Mouse (Mus musculus) CH12.LX (cell line): ENCODE results near the gene Dcakd. TPM values are rescaled to one million over a fixed set of nuclear protein-coding genes. Genes with fewer than 3 reads are reported as not detected.

Experiments
- DNase-seq: peaks from one replicate; pipeline ENCODE4 v3.0.0-alpha.2; 2013; ENCODE audit errors: extremely low read depth
- H3K27ac ChIP-seq: 2 replicates; pipeline ENCODE4 v1.5.1; 2012; ENCODE audit warnings: low read depth, mild to moderate bottlenecking, control low read depth, moderate library complexity; ENCODE audit not compliant: insufficient read depth
- H3K27me3 ChIP-seq: replicated peaks from 2 replicates; pipeline ENCODE3; 2012; ENCODE audit warnings: inconsistent platforms
- H3K36me3 ChIP-seq, 2 experiments: replicated peaks in 1 of 2; 2 replicates each; pipeline versions ENCODE3 to v1.6.1; 2012; ENCODE audit warnings: inconsistent platforms in 1 of 2, low read length in 1 of 2, mild to moderate bottlenecking in 1 of 2, mixed read lengths in 1 of 2, moderate library complexity in 1 of 2; ENCODE audit not compliant: control insufficient read depth in 1 of 2, insufficient read depth in 1 of 2
- H3K4me1 ChIP-seq, 2 experiments: 2 replicates each; pipeline ENCODE4 v1.6.1; 2012; ENCODE audit warnings: inconsistent platforms in 1 of 2, moderate library complexity in 1 of 2; ENCODE audit not compliant: insufficient read depth in 2 of 2, control insufficient read depth in 1 of 2
- H3K4me2 ChIP-seq: 2 replicates; pipeline ENCODE4 v1.6.1; 2012; ENCODE audit warnings: low read depth, mild to moderate bottlenecking, control low read depth; ENCODE audit not compliant: poor library complexity, insufficient read depth, severe bottlenecking
- H3K4me3 ChIP-seq, 3 experiments: fragments of 150-350 bp in 1 of 3; sonication (generic) in 1 of 3; replicated peaks in 1 of 3; 2 replicates each; pipeline versions ENCODE3 to v1.5.1; 2011 to 2012; ENCODE audit warnings: low read depth in 2 of 3, low read length in 2 of 3, mild to moderate bottlenecking in 2 of 3, moderate library complexity in 2 of 3, control low read depth in 1 of 3, improper control_type of control experiment in 1 of 3, inconsistent platforms in 1 of 3, mixed read lengths in 1 of 3; ENCODE audit not compliant: poor library complexity in 1 of 3
- H3K79me2 ChIP-seq: replicated peaks from 2 replicates; pipeline ENCODE4 v1.6.1; 2012; ENCODE audit warnings: mild to moderate bottlenecking, moderate library complexity; ENCODE audit not compliant: control insufficient read depth, poor library complexity, insufficient read depth, severe bottlenecking; ENCODE audit errors: extremely low read depth
- H3K9ac ChIP-seq: 2 replicates; pipeline ENCODE4 v1.6.1; 2012; ENCODE audit warnings: low read depth, mild to moderate bottlenecking, control low read depth, moderate library complexity; ENCODE audit not compliant: insufficient read depth
- H3K9me3 ChIP-seq: replicated peaks from 2 replicates; pipeline ENCODE3; 2012; ENCODE audit warnings: low read length, inconsistent platforms, mixed read lengths
- BHLHE40 ChIP-seq: IDR thresholded peaks from 2 replicates; pipeline ENCODE4 v1.6.1; 2011; ENCODE audit warnings: mild to moderate bottlenecking, low read depth, low read length, improper control_type of control experiment
- EP300 ChIP-seq: IDR thresholded peaks from 2 replicates; pipeline ENCODE4 v1.6.1; 2011; ENCODE audit warnings: low read length, improper control_type of control experiment
- ETS1 ChIP-seq: conservative IDR thresholded peaks from 2 replicates; pipeline ENCODE4 v1.6.1; 2012; ENCODE audit warnings: low read depth, mild to moderate bottlenecking, inconsistent platforms, low read length, improper control_type of control experiment, moderate library complexity
- MAX ChIP-seq: IDR thresholded peaks from 2 replicates; pipeline ENCODE4 v1.6.1; 2011; ENCODE audit warnings: low read length, improper control_type of control experiment
- MAZ ChIP-seq: IDR thresholded peaks from 2 replicates; pipeline ENCODE4 v1.6.1; 2012; ENCODE audit warnings: low read depth, mild to moderate bottlenecking, inconsistent platforms, low read length, improper control_type of control experiment, moderate library complexity
- MYC ChIP-seq: IDR thresholded peaks from 2 replicates; pipeline ENCODE4 v1.6.1; 2011; ENCODE audit warnings: low read depth, mild to moderate bottlenecking, improper control_type of control experiment, low read length
- NELFE ChIP-seq: IDR thresholded peaks from 2 replicates; pipeline ENCODE4 v1.6.1; 2011; ENCODE audit warnings: low read depth, low read length, improper control_type of control experiment
- PAX5 ChIP-seq: IDR thresholded peaks from 2 replicates; pipeline ENCODE4 v1.6.1; 2012; ENCODE audit warnings: low read length, inconsistent platforms, mixed read lengths
- POLR2AphosphoS2 ChIP-seq: IDR thresholded peaks from 2 replicates; pipeline ENCODE4 v1.6.1; 2011; ENCODE audit warnings: low read depth, low read length, improper control_type of control experiment
- RAD21 ChIP-seq: IDR thresholded peaks from 2 replicates; pipeline ENCODE4 v1.6.1; 2011; ENCODE audit warnings: low read depth, mild to moderate bottlenecking, low read length, improper control_type of control experiment, moderate library complexity
- SMC3 ChIP-seq: IDR thresholded peaks from 2 replicates; pipeline ENCODE4 v1.6.1; 2011; ENCODE audit warnings: low read depth, low read length, improper control_type of control experiment
- UBTF ChIP-seq: IDR thresholded peaks from 2 replicates; pipeline ENCODE4 v1.6.1; 2012; ENCODE audit warnings: low read depth, mild to moderate bottlenecking, inconsistent platforms, low read length, improper control_type of control experiment, moderate library complexity
- USF1 ChIP-seq: IDR thresholded peaks from 2 replicates; pipeline ENCODE4 v1.6.1; 2014; ENCODE audit warnings: low read depth, mild to moderate bottlenecking, inconsistent platforms, low read length, improper control_type of control experiment
- USF2 ChIP-seq: conservative IDR thresholded peaks from 2 replicates; pipeline ENCODE4 v1.6.1; 2011; ENCODE audit warnings: low read depth, low read length, improper control_type of control experiment
- ZKSCAN1 ChIP-seq: IDR thresholded peaks from 2 replicates; pipeline ENCODE4 v1.6.1; 2012; ENCODE audit warnings: low read depth, inconsistent platforms, low read length, improper control_type of control experiment, borderline replicate concordance
- ZMIZ1 ChIP-seq: IDR thresholded peaks from 2 replicates; pipeline ENCODE4 v1.6.1; 2012; ENCODE audit warnings: low read depth, mild to moderate bottlenecking, inconsistent platforms, low read length, improper control_type of control experiment
- ZNF384 ChIP-seq: IDR thresholded peaks from 2 replicates; pipeline ENCODE4 v1.6.1; 2012; ENCODE audit warnings: low read depth, low read length, improper control_type of control experiment, inconsistent platforms
- dilution Hi-C: fragments of 300-500 bp; cut with MboI; formaldehyde crosslinking; loops from 2 replicates; pipeline ENCODE4 v1.14.3; 2020; ENCODE audit warnings: low sequenced_read_pairs; ENCODE audit not compliant: extremely low pct_unique_long_range_greater_than_20kb, extremely low pct_ligation_motif_present
- in situ Hi-C: fragments of 300-500 bp; cut with MboI; formaldehyde crosslinking; loops from 3 replicates; pipeline ENCODE4 v1.14.3; 2019; ENCODE audit warnings: low sequenced_read_pairs, low pct_ligation_motif_present, low pct_unique_long_range_greater_than_20kb, mixed read lengths
- polyA plus RNA-seq: library from polyadenylated mRNA; unstranded; fragments of >175 nt; gene quantifications from 2 replicates; pipeline ENCODE4 v1.2.1, GENCODE M21; 2012; ENCODE audit warnings: low read depth; ENCODE audit not compliant: insufficient read length
- total RNA-seq, 2 experiments: library from RNA; depleted of rRNA; stranded (reverse); fragments of 300-350 nt in 1 of 2; fragments of >200 nt in 1 of 2; gene quantifications; 2 replicates each; pipeline ENCODE4 v1.2.3; 2012 to 2014

Dcakd gene
- total and polyA plus RNA-seq, 3 experiments: 8.8 to 89.0 (median 24.0) TPM

- Histone ChIP-seq H3K36me3 (peaks cover 81 to 94% of the 10 kb centered on the region in 2 experiments), H3K9ac (no peak overlapping the region), H3K27me3 (no peaks in the 10 kb centered on the region), H3K4me3 (no peak overlapping the region), H3K4me1 (peaks cover 2 to 33% of the 10 kb centered on the region in 2 experiments; a peak in 3 of 4 replicates), H3K79me2 (no peaks in the 10 kb centered on the region), H3K4me2 (no peak overlapping the region), H3K27ac (no peak overlapping the region), H3K9me3 (no peaks in the 10 kb centered on the region)
- TF ChIP-seq EP300: no peak
- TF ChIP-seq PAX5: no peak
- no peak for TF ChIP-seq MAX
- TF ChIP-seq MAZ: no peak
- TF ChIP-seq RAD21: no peak
- TF ChIP-seq USF1: no peak
- dilution Hi-C loops (no loop called here), in situ Hi-C loops (no loop called here)
- no peak for DNase-seq
These were observed 46.7 kb upstream of the Dcakd start for GRCm38 (mm10) chr11:103074796-103075323.

GRCm38 (mm10) chr11:103074121-103074650, 46.1 kb upstream of the Dcakd start:
- no peak for TF ChIP-seq USF2
- TF ChIP-seq UBTF: no peak
- no peak for TF ChIP-seq POLR2AphosphoS2
- no peak for TF ChIP-seq ZNF384
- no peak for TF ChIP-seq MYC
- no peak for TF ChIP-seq SMC3
- no peak for TF ChIP-seq USF1
- no peak for TF ChIP-seq BHLHE40
- no peak for TF ChIP-seq ETS1
- no peak for TF ChIP-seq PAX5
- no peak for TF ChIP-seq MAX
- TF ChIP-seq ZKSCAN1: no peak
- TF ChIP-seq NELFE: no peak
- no peak for TF ChIP-seq ZMIZ1
- H3K9me3 ChIP-seq: no peaks in the 10 kb centered on the region
- H3K4me2 ChIP-seq: no peak overlapping the region
- no peak overlapping the region for H3K4me3 ChIP-seq
- in situ Hi-C loops (no loop called here), dilution Hi-C loops (no loop called here)
- H3K27me3 ChIP-seq: no peaks in the 10 kb centered on the region
- H3K9ac ChIP-seq: no peak overlapping the region
- H3K36me3 ChIP-seq: peaks cover 83 to 95% of the 10 kb centered on the region in 2 experiments
- DNase-seq: no peak
- H3K27ac ChIP-seq: no peak overlapping the region
- peaks cover 7 to 39% of the 10 kb centered on the region in 2 experiments for H3K4me1 ChIP-seq
- no peaks in the 10 kb centered on the region for H3K79me2 ChIP-seq
